Mouse (Mus musculus) c-Kit-positive CD71-negative TER-119-negative erythroid progenitor cells, embryonic 14.5 days (primary cell): Measurements from ENCODE around the gene Eci3.
A peak's percentile ranks its signal among the peaks of the same experiment; 100 is the strongest.
"Not testable (repeated sequence)": the region's sequence is repeated elsewhere in the genome, so short reads cannot be mapped to it uniquely, and the experiment has no call there.

Experiments used
- DNase-seq: peaks from one replicate; pipeline ENCODE4 v3.0.0-alpha.2; 2013; ENCODE audit warnings: low read depth

The Eci3 gene

DNA sequence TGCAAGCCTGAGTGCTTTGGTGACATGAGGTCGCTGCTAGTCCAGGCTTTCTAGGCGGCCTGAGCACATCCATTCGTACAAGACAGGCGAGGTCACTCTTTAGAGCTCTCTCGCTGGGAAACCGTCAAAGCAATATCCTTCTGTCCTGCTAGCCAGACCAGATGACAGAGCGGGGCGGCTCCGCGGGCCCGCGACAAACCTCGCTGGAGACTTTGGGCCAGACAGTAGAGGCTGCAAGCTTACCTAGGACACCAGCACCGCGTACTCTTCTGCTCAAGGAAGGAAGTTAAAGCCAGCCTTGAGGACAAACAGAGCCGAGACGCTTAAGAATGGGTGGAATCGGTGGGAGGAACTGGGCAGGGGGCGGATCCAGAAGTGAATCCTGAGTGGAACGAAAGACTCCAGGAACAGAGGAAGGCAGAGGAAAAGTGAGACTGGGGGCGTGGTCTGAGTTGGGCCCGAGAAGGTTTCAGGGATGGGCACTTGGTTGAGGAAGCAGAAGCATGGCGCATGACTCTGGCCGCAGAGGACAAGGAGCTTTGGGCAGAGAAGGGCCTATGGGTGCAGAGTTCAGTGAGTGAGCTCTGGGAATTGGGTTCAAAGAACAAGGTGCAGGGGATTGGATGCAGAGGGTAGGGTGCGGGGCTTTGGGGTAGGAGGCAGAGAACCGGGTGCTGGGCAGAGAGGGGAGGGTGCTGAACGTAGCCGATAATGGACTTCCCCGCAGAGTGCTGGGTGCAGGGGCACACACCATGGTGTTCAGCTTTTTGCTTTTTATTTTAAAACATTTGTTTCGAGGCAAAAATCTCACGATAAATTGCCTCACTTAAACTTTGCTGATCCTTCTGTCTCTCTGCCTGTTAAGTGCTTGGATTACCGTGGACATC is at the start of gene Eci3:
Gene Eci3 (minus strand): TSS at position 300 of the 887 bp plus-strand sequence.
- DNase-seq: no peak

GRCm38 (mm10) chr13:34995925-34996324 is 32.3 kb upstream of the Eci3 start:
- no peak for DNase-seq

- DNase-seq: peak; percentile 83
These were observed 30.6 kb upstream of the Eci3 start for GRCm38 (mm10) chr13:34993983-34994811.

DNA sequence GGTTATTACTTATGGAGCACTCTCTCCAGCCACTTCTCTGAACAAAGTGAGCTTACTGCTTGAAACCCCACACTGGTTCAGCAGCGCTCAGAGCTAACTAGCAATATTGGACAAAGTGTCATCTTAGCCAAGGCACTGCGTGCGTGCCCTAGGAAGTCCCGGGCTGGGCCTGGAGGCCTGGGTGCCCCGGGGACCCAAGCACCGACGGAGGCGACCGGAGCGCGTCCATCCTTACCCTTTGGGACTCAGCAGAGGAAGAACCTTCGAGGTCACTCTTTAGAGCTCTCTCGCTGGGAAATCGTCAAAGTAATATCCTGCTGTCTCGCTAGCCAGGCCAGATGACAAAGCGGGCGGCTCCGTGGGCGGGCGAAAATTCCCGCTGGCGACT is 30.0 kb upstream of the Eci3 start:
- DNase-seq: no peak

DNA sequence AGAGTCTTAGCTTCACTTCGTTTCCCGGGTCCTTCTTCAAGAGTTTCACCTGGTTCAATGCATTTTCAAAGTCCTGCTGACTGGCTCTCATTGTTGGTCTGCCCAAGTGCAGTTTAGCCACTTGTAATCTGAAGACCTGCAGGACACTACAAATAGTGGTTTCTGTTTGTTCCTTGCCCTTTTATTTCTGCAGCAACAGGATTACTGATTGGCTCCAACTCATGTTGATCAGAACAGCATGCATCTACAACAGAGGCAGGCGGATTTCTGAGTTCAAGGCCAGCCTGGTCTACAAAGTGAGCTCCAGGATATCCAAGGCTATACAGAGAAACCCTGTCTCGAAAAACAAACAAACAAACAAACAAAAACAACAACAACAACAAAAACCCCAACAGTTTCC is 29.5 kb upstream of the Eci3 start:
- no peak for DNase-seq

GRCm38 (mm10) chr13:34991581-34992273 is 28.1 kb upstream of the Eci3 start:
- DNase-seq: no peak

DNA sequence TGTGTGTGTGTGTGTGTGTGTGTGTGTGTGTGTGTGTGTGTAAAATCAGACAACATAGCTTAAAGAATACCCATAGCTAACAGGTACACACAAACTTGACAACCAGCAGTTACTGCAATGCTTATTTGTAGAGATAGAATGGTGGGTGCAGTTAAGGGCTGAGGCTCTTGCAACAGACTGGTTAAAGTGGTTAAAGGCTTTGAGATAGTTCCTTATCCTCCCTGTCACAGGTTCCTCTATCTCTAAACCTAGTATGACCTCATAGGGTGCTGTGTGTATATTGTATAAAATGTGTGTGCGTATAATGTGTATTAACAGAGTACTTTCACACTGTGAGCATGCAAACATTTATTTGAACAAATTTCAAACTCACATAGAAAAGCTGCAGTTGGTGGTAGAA is 19.9 kb upstream of the Eci3 start:
- DNase-seq: not testable (repeated sequence)

DNA sequence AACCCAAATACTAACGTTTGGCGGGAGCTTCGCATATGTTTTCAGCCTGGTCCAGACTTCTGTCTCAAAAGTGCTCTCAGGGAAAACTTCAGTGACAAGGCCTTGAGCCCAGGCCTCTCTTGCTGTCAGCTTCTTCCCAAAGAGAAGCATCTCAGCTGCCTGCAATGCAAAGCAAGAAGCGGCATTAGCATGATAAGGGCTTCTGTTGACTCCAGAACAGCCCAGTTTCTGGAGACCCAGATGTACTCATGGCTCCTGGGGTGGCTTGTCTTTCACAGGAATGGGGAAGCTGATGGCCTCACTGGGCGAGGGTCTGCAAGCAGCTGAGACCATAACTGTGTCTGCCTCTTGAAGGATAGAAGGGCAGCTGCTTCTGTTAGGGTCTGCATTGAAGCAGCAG is 15.0 kb upstream of the Eci3 start:
- DNase-seq: not testable (repeated sequence)

DNA sequence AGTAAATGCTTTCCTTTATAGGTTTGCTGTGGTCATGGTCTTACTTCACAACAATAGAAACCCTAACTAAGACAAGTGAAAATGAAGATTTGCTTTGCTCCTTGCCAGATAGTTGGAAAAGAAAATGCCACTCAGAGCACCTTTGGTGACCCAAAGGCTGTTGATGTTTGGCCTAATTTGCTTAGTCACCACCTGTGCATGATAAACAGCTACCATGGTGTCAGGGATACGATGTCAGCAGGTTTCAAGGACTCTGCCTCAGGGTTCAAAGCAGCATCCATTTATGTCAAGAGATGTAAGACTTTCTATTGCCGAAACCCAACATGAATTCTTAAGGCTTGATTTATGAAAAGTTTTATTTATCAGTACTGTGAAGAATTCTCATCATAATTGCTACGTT is 13.8 kb upstream of the Eci3 start:
- DNase-seq: no peak

DNA sequence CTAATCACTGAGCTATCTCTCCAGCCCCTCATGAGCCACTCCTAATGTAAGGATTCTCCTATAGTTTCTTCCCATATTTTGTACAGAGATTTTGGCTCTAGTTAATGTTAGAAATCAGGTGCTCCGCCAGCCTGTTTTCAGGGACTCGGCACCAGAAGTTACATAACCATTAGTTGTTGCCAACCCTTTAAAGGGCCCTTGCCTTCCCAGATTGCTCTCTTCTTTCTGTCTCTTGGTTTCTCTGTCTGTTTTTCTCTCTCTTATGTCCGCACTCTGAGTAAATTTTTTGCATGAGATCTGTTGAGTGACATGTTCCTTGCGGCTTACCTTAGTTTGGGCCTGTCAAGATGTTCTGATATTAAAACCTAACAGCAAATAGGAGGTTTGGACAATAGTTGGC is 12.5 kb upstream of the Eci3 start:
- DNase-seq: no peak

DNA sequence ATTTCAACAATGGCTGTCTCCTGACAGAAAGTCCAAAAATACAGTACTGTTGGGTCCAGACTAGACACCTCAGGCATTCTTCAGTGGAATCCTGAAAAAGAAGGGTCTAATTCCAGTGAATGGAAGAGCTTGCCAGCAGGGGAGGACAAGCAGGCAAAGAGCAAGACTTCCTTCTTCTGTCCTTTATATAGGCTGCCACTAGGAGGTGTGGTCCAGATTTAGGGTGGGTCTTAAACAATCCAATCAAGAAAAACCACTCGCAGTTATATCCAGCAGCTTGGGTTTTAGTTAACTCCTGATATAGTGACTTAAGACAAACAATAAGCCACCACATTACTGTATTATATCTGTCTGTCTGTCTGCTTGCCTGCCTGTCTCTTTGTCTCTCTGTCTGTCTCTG is 10.2 kb upstream of the Eci3 start:
- peak; percentile 30 for DNase-seq

- peak; percentile 63 for DNase-seq
These were observed 9.5 kb upstream of the Eci3 start for GRCm38 (mm10) chr13:34973149-34973548.

GRCm38 (mm10) chr13:34972456-34972855 is 8.8 kb upstream of the Eci3 start:
- DNase-seq: not testable (repeated sequence)

DNA sequence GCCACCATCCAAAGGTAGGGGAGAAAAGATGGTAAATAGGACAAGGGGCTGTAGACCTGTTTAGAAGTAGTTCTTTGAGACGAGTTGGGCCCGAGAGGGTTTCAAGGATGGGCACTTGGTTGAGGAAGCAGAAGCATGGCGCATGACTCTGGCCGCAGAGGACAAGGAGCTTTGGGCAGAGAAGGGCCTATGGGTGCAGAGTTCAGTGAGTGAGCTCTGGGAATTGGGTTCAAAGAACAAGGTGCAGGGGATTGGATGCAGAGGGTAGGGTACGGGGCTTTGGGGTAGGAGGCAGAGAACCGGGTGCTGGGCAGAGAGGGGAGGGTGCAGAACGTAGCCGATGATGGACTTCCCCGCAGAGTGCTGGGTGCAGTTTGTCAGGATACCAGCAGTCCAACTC is 2.0 kb upstream of the Eci3 start:
- not testable (repeated sequence) for DNase-seq

DNA sequence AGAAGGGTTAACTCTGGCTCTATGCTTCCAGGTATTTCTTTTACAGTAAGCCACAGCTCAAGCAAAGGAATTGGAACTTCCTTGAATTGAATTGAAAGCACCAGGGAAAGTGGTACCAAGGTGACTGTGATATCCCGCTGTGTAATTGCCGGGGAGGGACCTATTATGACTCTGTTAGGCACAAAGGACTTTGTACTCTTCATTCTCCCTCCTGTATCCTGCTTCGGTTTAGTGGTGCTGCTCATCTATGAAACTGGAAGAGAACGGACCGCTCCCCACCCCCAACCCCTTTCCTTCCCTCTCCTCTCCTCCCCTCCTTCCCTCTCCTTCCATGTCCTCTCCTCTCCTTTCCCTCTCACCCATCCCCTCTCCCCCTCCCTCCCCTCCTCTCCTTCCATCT is 1.3 kb upstream of the Eci3 start:
- DNase-seq: no peak

DNA sequence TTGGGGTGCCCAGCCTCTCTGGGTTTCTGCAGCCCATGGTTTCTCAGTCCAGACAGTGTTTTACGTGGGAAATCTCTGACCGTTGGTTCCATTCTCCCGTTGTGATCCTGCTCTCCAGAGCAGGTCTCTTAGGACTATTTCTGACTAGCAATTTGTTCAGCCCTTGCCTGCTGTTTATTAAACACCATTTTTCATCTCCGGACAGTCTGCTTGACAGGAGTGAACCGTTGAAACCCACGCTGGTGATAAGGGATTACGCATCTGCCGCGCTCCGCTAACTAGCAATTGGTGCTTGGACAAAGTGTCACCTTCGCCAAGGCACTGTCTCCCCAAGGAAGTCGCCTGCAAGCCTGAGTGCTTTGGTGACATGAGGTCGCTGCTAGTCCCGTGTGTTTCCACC is 809 bp upstream of the Eci3 start:
- DNase-seq: no peak

DNA sequence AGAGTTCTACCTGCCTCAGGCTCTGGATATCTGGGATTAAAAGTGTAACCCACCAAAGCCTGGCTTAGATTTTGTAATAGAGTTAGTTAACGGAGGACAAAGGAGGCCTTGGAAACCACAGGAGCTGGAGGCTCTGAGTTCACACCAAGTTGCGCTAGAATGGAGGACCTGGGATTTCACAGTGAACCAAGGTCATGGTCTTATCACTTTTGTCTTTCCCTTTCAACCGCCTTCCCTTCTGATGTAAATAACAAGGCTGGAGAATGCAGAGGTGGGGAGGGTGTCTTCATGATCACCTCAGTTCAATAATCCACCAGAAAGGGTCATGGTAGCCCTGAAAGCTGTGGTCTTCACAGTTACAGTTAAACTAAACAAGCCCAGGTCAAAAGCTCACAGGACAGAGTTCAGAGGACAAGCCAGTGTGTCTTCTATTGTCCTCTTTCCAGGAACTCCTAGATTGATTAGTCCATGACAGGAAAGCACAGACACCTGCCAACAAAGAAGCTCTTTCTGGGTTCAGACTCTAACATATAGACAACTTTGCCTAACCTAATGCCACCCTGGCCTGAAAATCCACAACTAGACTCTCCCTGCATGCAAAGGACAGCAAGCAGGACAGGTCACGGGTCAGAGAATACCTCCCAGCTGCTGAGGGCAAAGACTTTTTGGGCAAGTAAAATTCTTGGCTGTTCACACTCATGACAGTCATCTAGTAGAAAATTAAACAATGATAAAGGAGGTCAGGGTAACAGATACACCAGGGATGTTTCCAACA is 2.4 kb downstream of the Eci3 start:
- DNase-seq: no peak

DNA sequence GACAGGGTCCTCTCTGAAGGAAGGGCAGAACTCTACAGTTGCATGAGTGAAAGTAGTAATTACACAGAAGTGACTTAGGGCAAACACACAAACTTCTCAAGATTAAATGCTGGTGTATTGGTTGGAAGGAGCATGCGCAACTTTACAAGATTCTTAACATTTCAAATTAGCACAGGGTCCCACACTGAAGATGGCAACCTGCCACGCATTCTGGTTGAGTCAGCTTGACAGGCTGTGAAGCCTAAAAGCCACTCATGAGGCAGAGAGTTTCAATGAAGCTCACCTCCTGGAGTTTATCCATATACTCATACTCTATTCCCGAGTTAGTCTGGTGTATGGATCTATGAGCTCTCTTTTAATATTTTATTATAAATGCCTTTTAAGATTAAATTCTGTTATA is 5.5 kb downstream of the Eci3 start:
- not testable (repeated sequence) for DNase-seq

DNA sequence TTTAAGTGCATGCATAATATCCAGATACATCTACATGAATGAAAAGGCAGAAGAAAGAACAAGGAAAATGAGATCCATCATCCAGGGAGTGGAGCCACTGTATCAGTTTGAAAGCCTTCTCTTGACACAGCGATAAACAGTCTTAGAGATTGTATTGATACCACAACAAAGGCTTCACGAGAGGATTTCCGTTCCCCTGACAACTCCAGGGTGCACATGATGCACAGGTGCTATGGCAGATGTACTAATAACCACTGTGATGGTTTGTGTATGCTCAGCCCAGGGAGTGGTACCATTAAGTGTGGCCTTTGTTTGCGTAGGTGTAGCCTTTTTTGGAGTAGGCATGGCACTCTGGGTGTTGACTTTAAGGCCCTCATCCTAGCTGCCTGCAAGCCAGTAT is 6.7 kb downstream of the Eci3 start:
- no peak for DNase-seq

DNA sequence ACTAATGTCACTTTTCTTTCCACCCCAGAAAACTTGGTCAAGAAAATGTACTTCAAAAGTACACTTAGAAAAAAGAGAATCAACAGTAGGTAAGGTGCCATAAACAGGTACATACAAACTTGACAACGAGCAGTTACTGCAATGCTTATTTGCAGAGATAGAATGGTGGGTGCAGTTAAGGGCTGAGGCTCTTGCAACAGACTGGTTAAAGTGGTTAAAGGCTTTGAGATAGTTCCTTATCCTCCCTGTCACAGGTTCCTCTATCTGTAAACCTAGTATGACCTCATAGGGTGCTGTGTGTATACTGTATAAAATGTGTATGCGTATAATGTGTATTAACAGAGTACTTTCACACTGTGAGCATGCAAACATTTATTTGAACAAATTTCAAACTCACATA is 12.2 kb downstream of the Eci3 start:
- not testable (repeated sequence) for DNase-seq

DNA sequence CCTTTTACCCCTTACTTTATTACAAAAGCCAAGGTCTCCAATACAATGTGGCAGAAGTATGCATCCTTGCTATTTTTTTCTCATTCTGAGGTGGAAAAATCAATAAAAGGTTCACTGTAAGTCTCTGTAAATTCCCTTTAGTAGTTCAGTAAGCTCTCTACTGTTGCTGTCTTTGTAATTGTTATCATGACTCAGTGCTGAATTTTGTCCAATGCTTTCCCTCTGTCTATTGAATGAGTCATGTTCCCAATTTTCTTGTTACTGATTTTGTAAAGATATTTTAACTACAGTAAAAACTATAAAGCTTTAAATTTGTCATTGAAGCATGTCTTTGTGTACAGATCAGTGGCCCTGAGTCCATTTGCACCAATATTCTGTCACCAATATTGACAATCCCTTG is 21.2 kb downstream of the Eci3 start:
- DNase-seq: no peak
